Mouse (Mus musculus) spleen, adult 2 months (tissue): Measurements from ENCODE around the gene S1pr1. TPM values are rescaled to one million over a fixed set of nuclear protein-coding genes. Genes with fewer than 3 reads are reported as not detected.
A peak's percentile ranks its signal among the peaks of the same experiment; 100 is the strongest.

Experiments used
- DNase-seq, 2 experiments: peaks; one replicate each; pipeline versions ENCODE4 v3.0.0 to v3.0.0-alpha.2; 2012 to 2021; ENCODE audit warnings: low spot score in 2 of 2, low read depth in 1 of 2
- H3K27ac ChIP-seq: fragments of 200-500 bp; 2 replicates; pipeline ENCODE4 v1.5.1; 2012; ENCODE audit warnings: low read length, inconsistent platforms; ENCODE audit not compliant: insufficient read depth
- H3K27me3 ChIP-seq: fragments of 200-500 bp; 2 replicates; pipeline ENCODE4 v1.6.1; 2012; ENCODE audit warnings: mild to moderate bottlenecking, moderate library complexity, low read length, inconsistent platforms; ENCODE audit not compliant: control insufficient read depth, insufficient read depth
- H3K36me3 ChIP-seq: fragments of 200-500 bp; 2 replicates; pipeline ENCODE4 v1.6.1; 2012; ENCODE audit warnings: mild to moderate bottlenecking, low read length, inconsistent platforms; ENCODE audit not compliant: control insufficient read depth, insufficient read depth
- H3K4me1 ChIP-seq: fragments of 200-500 bp; 2 replicates; pipeline ENCODE4 v1.6.1; 2011; ENCODE audit warnings: inconsistent platforms; ENCODE audit not compliant: control insufficient read depth, insufficient read depth, insufficient read length
- H3K4me3 ChIP-seq: fragments of 200-500 bp; 2 replicates; pipeline ENCODE4 v1.5.1; 2011; ENCODE audit warnings: mild to moderate bottlenecking, inconsistent platforms; ENCODE audit not compliant: insufficient read depth, insufficient read length; ENCODE audit errors: extremely low read depth
- CTCF ChIP-seq: fragments of 200-500 bp; IDR thresholded peaks from 2 replicates; pipeline ENCODE4 v1.5.1; 2011; ENCODE audit warnings: mild to moderate bottlenecking, inconsistent platforms; ENCODE audit not compliant: insufficient read depth, insufficient read length, insufficient replicate concordance; ENCODE audit errors: extremely low read depth
- POLR2A ChIP-seq: fragments of 200-500 bp; IDR thresholded peaks from 2 replicates; pipeline ENCODE4 v1.6.1; 2011; ENCODE audit warnings: low read depth, low read length, inconsistent platforms
- WGBS: fragments of 180-500 bp; shearing (Covaris S2); methylation state at CpG from one replicate; pipeline ENCODE4 v1.1.7; 2018; 5-methylcytosine and 5-hydroxymethylcytosine counted together
- polyA plus RNA-seq: library from polyadenylated mRNA; depleted of rRNA; stranded (reverse); fragments of >200 nt; gene quantifications from 2 replicates; pipeline ENCODE4 v1.2.3, GENCODE M21; 2012

Gene S1pr1
- polyA plus RNA-seq, 1 experiment: 138 TPM

GRCm38 (mm10) chr3:115706736-115707135 is 8.1 kb downstream of the S1pr1 start:
- peaks cover 31% of the 10 kb centered on the region for H3K4me1 ChIP-seq
- peaks cover 30% of the 10 kb centered on the region for H3K36me3 ChIP-seq
- WGBS: 79% methylated on average over 2 of the region's 2 CpGs
- no peak overlapping the region for H3K27ac ChIP-seq
- no peak for DNase-seq
- no peak overlapping the region for H3K4me3 ChIP-seq
- no peaks in the 10 kb centered on the region for H3K27me3 ChIP-seq
- TF ChIP-seq POLR2A (no peak), CTCF (no peak)

- H3K27me3 ChIP-seq: no peaks in the 10 kb centered on the region
- no peak overlapping the region for H3K4me3 ChIP-seq
- no peak for TF ChIP-seq CTCF
- no peak for TF ChIP-seq POLR2A
- peak overlapping the region; percentile 92 for H3K27ac ChIP-seq
- peaks cover 19% of the 10 kb centered on the region for H3K36me3 ChIP-seq
- peaks cover 41% of the 10 kb centered on the region for H3K4me1 ChIP-seq
- no peak for DNase-seq
- 29% methylated on average over 9 of the region's 9 CpGs for WGBS
These were observed 10.5 kb downstream of the S1pr1 start for GRCm38 (mm10) chr3:115704254-115704908.

GRCm38 (mm10) chr3:115703720-115704119 is 11.2 kb downstream of the S1pr1 start:
- Histone ChIP-seq H3K4me1 (peaks cover 38% of the 10 kb centered on the region), H3K27me3 (no peaks in the 10 kb centered on the region), H3K4me3 (no peak overlapping the region), H3K27ac (peak overlapping the region; percentile 62), H3K36me3 (peaks cover 15% of the 10 kb centered on the region)
- 92% methylated on average over 8 of the region's 8 CpGs for WGBS
- no peak for DNase-seq
- TF ChIP-seq CTCF (no peak), POLR2A (no peak)

GRCm38 (mm10) chr3:115702089-115702488 is 12.8 kb downstream of the S1pr1 start:
- WGBS: 16% methylated on average over 2 of the region's 2 CpGs
- Histone ChIP-seq H3K4me1 (peaks cover 35% of the 10 kb centered on the region), H3K4me3 (no peak overlapping the region), H3K27ac (no peak overlapping the region), H3K27me3 (no peaks in the 10 kb centered on the region), H3K36me3 (peaks cover 7% of the 10 kb centered on the region)
- no peak for TF ChIP-seq CTCF
- TF ChIP-seq POLR2A: no peak
- peak; percentile 77 to 84 for DNase-seq

- DNase-seq: no peak
- WGBS: 53% methylated on average over 8 of the region's 8 CpGs
- H3K27ac ChIP-seq: no peak overlapping the region
These were observed 19.5 kb downstream of the S1pr1 start for GRCm38 (mm10) chr3:115695194-115695891.

GRCm38 (mm10) chr3:115694168-115694567 is 20.7 kb downstream of the S1pr1 start:
- TF ChIP-seq CTCF: no peak
- TF ChIP-seq POLR2A: no peak
- H3K27ac ChIP-seq: 0 out of 2 replicates have a peak overlapping the region, but pooled peaks have one; percentile 27
- WGBS: 41% methylated on average over 5 of the region's 5 CpGs
- H3K36me3 ChIP-seq: no peaks in the 10 kb centered on the region
- no peak overlapping the region for H3K4me3 ChIP-seq
- no peaks in the 10 kb centered on the region for H3K27me3 ChIP-seq
- no peak for DNase-seq
- peaks cover 39% of the 10 kb centered on the region for H3K4me1 ChIP-seq

More at GRCm38 (mm10) chr3:115695194-115695891, 19.5 kb downstream of the S1pr1 start:
- Histone ChIP-seq H3K4me1 (peaks cover 35% of the 10 kb centered on the region), H3K4me3 (no peak overlapping the region), H3K36me3 (no peaks in the 10 kb centered on the region), H3K27me3 (no peaks in the 10 kb centered on the region)
- no peak for TF ChIP-seq CTCF
- no peak for TF ChIP-seq POLR2A

- Histone ChIP-seq H3K27ac (peak overlapping the region; percentile 38; the same call in 1 of the 2 replicates), H3K36me3 (no peaks in the 10 kb centered on the region), H3K4me3 (no peak overlapping the region), H3K27me3 (no peaks in the 10 kb centered on the region), H3K4me1 (peaks cover 39% of the 10 kb centered on the region)
- no peak for DNase-seq
- TF ChIP-seq POLR2A (no peak), CTCF (no peak)
- WGBS: 18% methylated on average over 12 of the region's 12 CpGs
These were observed 21.5 kb downstream of the S1pr1 start for GRCm38 (mm10) chr3:115693390-115693789.
